Mouse (Mus musculus) stomach, embryonic 15.5 days (tissue): Measurements from ENCODE around the gene Tpm4. TPM values are rescaled to one million over a fixed set of nuclear protein-coding genes. Genes with fewer than 3 reads are reported as not detected.

ENCODE experiments used
- ATAC-seq: fragments of 200-750 bp; cut with Nextera tagmentation; 2 replicates; pipeline ENCODE4 v1.8.0; 2017; ENCODE audit warnings: low read depth, moderate number of reproducible peaks, moderate TSS enrichment; ENCODE audit not compliant: insufficient read depth, low FRiP score
- H3K27ac ChIP-seq: fragments of 300-500 bp; sonication (generic); 2 replicates; pipeline ENCODE4 v1.5.1; 2015; ENCODE audit warnings: mild to moderate bottlenecking, inconsistent platforms
- H3K27me3 ChIP-seq: fragments of 300-500 bp; sonication (generic); replicated peaks from 2 replicates; pipeline ENCODE4 v1.6.1; 2015; ENCODE audit warnings: inconsistent platforms
- H3K36me3 ChIP-seq: fragments of 300-500 bp; sonication (generic); 2 replicates; pipeline ENCODE4 v1.6.1; 2015; ENCODE audit warnings: inconsistent platforms
- H3K4me1 ChIP-seq: fragments of 300-500 bp; sonication (generic); 2 replicates; pipeline ENCODE4 v1.6.1; 2015; ENCODE audit warnings: inconsistent platforms
- H3K4me2 ChIP-seq: fragments of 300-500 bp; sonication (generic); 2 replicates; pipeline ENCODE4 v1.6.1; 2015; ENCODE audit warnings: mild to moderate bottlenecking, inconsistent platforms
- H3K4me3 ChIP-seq: fragments of 300-500 bp; sonication (generic); replicated peaks from 2 replicates; pipeline ENCODE4 v1.5.1; 2015; ENCODE audit warnings: inconsistent platforms
- H3K9ac ChIP-seq: fragments of 300-500 bp; sonication (generic); 2 replicates; pipeline ENCODE4 v1.6.1; 2015; ENCODE audit warnings: inconsistent platforms
- H3K9me3 ChIP-seq: fragments of 300-500 bp; sonication (generic); 2 replicates; pipeline ENCODE4 v1.6.1; 2016; ENCODE audit warnings: inconsistent platforms
- WGBS: fragments of 180-500 bp; shearing (Covaris S2); methylation state at CpG from one replicate; pipeline ENCODE4 v1.1.7; 2015; 5-methylcytosine and 5-hydroxymethylcytosine counted together
- polyA plus RNA-seq: library from polyadenylated mRNA; unstranded; fragments of >200 nt; fragmentation: Nextera tagmentation; extraction: Ambion mirVana; gene quantifications from 2 replicates; pipeline ENCODE4 v1.2.1, GENCODE M21; 2015

Gene Tpm4
- polyA plus RNA-seq, 1 experiment from 2014 or later = 591 TPM

DNA sequence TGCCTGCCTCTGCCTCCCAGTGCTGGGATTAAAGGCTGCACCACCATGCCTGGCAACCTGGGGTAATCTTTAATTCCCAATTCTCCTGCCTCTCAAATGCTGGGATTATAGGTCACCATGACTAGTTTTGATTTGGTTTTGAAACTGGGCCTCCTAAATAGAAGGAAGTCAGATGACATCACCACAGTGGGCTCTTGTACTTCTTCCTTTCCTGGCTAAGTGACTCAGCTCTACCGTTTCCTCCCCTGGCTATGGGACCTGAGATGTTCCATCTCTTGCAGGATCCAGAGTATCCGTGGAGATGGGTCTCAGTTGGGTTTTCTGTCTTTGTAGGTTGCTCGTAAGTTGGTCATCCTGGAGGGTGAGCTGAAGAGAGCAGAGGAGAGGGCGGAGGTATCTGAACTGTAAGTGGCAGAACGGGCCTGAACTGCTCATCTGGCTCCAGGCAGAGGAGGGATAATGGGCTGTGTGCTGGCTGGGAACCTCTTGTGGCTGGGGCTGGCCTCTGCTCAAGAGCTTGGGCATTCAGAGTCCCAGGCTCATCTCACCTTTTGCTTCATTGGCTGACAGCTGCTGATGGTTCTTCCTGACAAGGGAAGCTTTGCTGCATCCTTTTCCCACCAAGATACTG, 9.7 kb downstream of the Tpm4 start:
- H3K27me3 ChIP-seq = no peaks in the 10 kb centered on the region
- H3K9me3 ChIP-seq = no peaks in the 10 kb centered on the region
- H3K36me3 ChIP-seq = peaks cover 75% of the 10 kb centered on the region
- H3K4me2 ChIP-seq = no peak overlapping the region
- 88% methylated on average over 5 of the region's 5 CpGs for WGBS
- no peak for ATAC-seq
- peaks cover 11% of the 10 kb centered on the region; the same call in 1 of the 2 replicates for H3K4me1 ChIP-seq
- no peak overlapping the region for H3K9ac ChIP-seq
- no peak overlapping the region for H3K27ac ChIP-seq
- no peak overlapping the region for H3K4me3 ChIP-seq

- no peak overlapping the region for H3K9ac ChIP-seq
- peaks cover 74% of the 10 kb centered on the region for H3K36me3 ChIP-seq
- H3K4me2 ChIP-seq = no peak overlapping the region
- 87% methylated on average over 3 of the region's 3 CpGs for WGBS
- no peak overlapping the region for H3K27ac ChIP-seq
- no peaks in the 10 kb centered on the region for H3K27me3 ChIP-seq
- no peak overlapping the region for H3K4me3 ChIP-seq
- ATAC-seq = no peak
- H3K4me1 ChIP-seq = peaks cover 11% of the 10 kb centered on the region; the same call in 1 of the 2 replicates
- no peaks in the 10 kb centered on the region for H3K9me3 ChIP-seq
These were observed 10.7 kb downstream of the Tpm4 start for GRCm38 (mm10) chr8:72145511-72145910.

GRCm38 (mm10) chr8:72146056-72146455, 11.3 kb downstream of the Tpm4 start:
- Histone ChIP-seq H3K9ac (no peak overlapping the region), H3K27me3 (no peaks in the 10 kb centered on the region), H3K9me3 (no peaks in the 10 kb centered on the region), H3K27ac (no peak overlapping the region), H3K4me2 (no peak overlapping the region), H3K4me1 (peaks cover 11% of the 10 kb centered on the region; the same call in 1 of the 2 replicates), H3K4me3 (no peak overlapping the region), H3K36me3 (peaks cover 72% of the 10 kb centered on the region)
- 76% methylated on average over 1 of the region's 1 CpGs for WGBS
- ATAC-seq = no peak

- Histone ChIP-seq H3K9me3 (no peaks in the 10 kb centered on the region), H3K4me1 (peaks cover 11% of the 10 kb centered on the region; the same call in 1 of the 2 replicates), H3K36me3 (peaks cover 71% of the 10 kb centered on the region), H3K4me2 (no peak overlapping the region), H3K27ac (no peak overlapping the region), H3K9ac (no peak overlapping the region), H3K27me3 (no peaks in the 10 kb centered on the region), H3K4me3 (no peak overlapping the region)
- ATAC-seq = no peak
- 83% methylated on average over 3 of the region's 3 CpGs for WGBS
These were observed 11.8 kb downstream of the Tpm4 start for GRCm38 (mm10) chr8:72146556-72146955.

DNA sequence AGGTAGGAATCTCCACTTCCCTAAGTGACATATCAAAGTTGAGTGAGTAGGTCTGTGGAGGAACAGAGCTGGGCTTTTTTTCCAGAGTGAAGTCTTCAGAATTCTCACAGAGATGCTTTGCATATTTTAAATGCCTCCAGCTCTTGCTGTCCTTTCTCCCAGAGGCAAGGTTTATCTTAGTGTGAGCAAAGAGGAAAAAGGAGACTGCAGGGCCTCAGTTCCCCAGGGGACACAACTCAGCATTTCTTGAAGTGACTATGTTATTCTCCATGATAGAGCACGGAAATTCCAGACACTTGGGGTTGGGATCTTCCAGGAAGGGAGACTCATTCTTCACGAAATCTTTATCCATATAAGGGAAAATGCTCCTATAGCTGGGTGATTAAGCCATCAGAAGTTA, 12.5 kb downstream of the Tpm4 start:
- H3K27ac ChIP-seq = no peak overlapping the region
- no peak overlapping the region for H3K9ac ChIP-seq
- no peak for ATAC-seq
- no peak overlapping the region for H3K4me3 ChIP-seq
- H3K4me2 ChIP-seq = no peak overlapping the region
- H3K27me3 ChIP-seq = no peaks in the 10 kb centered on the region
- H3K36me3 ChIP-seq = peaks cover 74% of the 10 kb centered on the region
- H3K4me1 ChIP-seq = peaks cover 11% of the 10 kb centered on the region; the same call in 1 of the 2 replicates
- 60% methylated on average over 2 of the region's 2 CpGs for WGBS
- no peaks in the 10 kb centered on the region for H3K9me3 ChIP-seq

GRCm38 (mm10) chr8:72149056-72149455, 14.3 kb downstream of the Tpm4 start:
- no peaks in the 10 kb centered on the region for H3K27me3 ChIP-seq
- 93% methylated on average over 1 of the region's 1 CpGs for WGBS
- H3K4me2 ChIP-seq = no peak overlapping the region
- H3K9ac ChIP-seq = no peak overlapping the region
- H3K36me3 ChIP-seq = peaks cover 66% of the 10 kb centered on the region
- H3K4me1 ChIP-seq = peaks cover 11% of the 10 kb centered on the region; the same call in 1 of the 2 replicates
- H3K27ac ChIP-seq = no peak overlapping the region
- ATAC-seq = no peak
- H3K9me3 ChIP-seq = no peaks in the 10 kb centered on the region
- H3K4me3 ChIP-seq = no peak overlapping the region

GRCm38 (mm10) chr8:72151418-72152078, 16.8 kb downstream of the Tpm4 start:
- no peak overlapping the region for H3K9ac ChIP-seq
- H3K27ac ChIP-seq = no peak overlapping the region
- ATAC-seq = no peak
- peaks cover 53% of the 10 kb centered on the region for H3K36me3 ChIP-seq
- H3K9me3 ChIP-seq = no peaks in the 10 kb centered on the region
- H3K27me3 ChIP-seq = no peaks in the 10 kb centered on the region
- H3K4me2 ChIP-seq = no peak overlapping the region
- H3K4me1 ChIP-seq = peaks cover under 1% of the 10 kb centered on the region; the same call in 1 of the 2 replicates
- 77% methylated on average over 3 of the region's 3 CpGs for WGBS
- no peak overlapping the region for H3K4me3 ChIP-seq

- no peaks in the 10 kb centered on the region for H3K4me1 ChIP-seq
- H3K4me2 ChIP-seq = no peak overlapping the region
- H3K9me3 ChIP-seq = no peaks in the 10 kb centered on the region
- no peak overlapping the region for H3K4me3 ChIP-seq
- no peak for ATAC-seq
- no peaks in the 10 kb centered on the region for H3K27me3 ChIP-seq
- H3K9ac ChIP-seq = no peak overlapping the region
- no peak overlapping the region for H3K27ac ChIP-seq
- peaks cover 36% of the 10 kb centered on the region for H3K36me3 ChIP-seq
These were observed 18.6 kb downstream of the Tpm4 start for GRCm38 (mm10) chr8:72153382-72153781.

DNA sequence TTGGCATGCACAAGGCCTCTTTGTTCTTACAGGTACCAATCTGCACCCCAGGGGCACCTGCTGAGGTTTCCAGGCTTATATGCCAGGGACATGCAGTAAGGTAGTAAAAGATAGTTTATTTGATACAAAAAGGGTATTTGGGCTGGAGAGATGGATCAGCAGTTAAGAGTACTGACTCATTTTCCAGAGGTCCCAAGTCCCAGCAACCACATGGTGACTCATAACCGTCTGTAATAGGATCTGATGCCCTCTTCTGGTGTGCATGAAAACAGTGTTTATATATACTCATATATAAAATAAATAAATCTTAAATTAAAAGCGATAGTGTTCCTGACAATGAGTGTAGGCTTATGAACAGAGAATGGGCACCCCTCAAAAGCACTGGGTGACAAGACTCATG, 23.3 kb downstream of the Tpm4 start:
- Histone ChIP-seq H3K9ac (no peak overlapping the region), H3K9me3 (no peaks in the 10 kb centered on the region), H3K4me2 (no peak overlapping the region), H3K4me3 (no peak overlapping the region), H3K27me3 (no peaks in the 10 kb centered on the region), H3K27ac (no peak overlapping the region), H3K36me3 (peaks cover 3% of the 10 kb centered on the region), H3K4me1 (peaks cover 17% of the 10 kb centered on the region)
- 66% methylated on average over 2 of the region's 2 CpGs for WGBS
- no peak for ATAC-seq

DNA sequence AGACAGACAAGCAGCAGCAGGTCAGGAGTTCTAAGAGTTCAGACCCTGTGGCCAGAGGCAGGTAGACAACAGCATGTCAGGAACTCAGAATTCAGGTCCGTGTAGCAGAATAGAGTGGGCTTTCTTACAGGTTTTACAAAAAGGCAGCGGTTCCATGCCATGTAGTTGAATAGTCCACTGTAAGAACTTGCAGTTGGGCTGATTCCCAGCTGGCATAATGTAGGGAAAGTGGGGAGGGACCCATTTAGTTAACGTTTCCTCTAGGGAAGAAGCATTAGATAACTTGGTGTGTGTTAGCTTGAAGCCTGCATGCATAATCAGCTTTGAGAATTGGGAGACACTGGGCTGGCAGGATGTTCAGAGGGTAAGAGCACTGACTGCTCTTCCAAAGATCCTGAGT, 24.0 kb downstream of the Tpm4 start:
- 76% methylated on average over 3 of the region's 3 CpGs for whole genome bisulfite sequencing
- no peak for ATAC-seq
- H3K4me2 ChIP-seq = no peak overlapping the region
- H3K9ac ChIP-seq = no peak overlapping the region
- H3K4me3 ChIP-seq = no peak overlapping the region
- H3K4me1 ChIP-seq = peaks cover 17% of the 10 kb centered on the region
- H3K27me3 ChIP-seq = no peaks in the 10 kb centered on the region
- no peak overlapping the region for H3K27ac ChIP-seq
- no peaks in the 10 kb centered on the region for H3K9me3 ChIP-seq
- no peaks in the 10 kb centered on the region; the same call in 1 of the 2 replicates for H3K36me3 ChIP-seq

DNA sequence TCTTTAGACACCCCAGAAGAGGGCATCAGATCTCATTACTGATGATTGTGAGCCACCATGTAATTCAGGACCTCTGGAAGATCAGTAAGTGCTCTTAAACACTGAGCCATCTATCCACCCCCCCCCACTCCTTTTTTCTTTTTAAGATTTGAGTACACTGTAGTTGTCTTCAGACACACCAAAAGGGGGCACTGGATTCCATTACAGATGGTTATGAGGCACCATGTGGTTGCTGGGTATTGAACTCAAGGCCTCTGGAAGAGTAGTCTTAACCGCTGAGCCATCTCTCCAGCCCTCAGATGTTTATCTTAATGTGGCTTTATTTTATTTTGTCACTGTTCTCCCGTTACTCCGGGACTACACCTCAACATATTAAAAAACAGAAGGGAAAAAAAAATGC, 25.2 kb downstream of the Tpm4 start:
- H3K4me1 ChIP-seq = peaks cover 17% of the 10 kb centered on the region
- H3K36me3 ChIP-seq = no peaks in the 10 kb centered on the region
- H3K9me3 ChIP-seq = no peaks in the 10 kb centered on the region
- no peak for ATAC-seq
- 63% methylated on average over 3 of the region's 3 CpGs for WGBS
- H3K9ac ChIP-seq = no peak overlapping the region
- H3K4me3 ChIP-seq = peak overlapping the region; percentile 42
- no peak overlapping the region for H3K27ac ChIP-seq
- no peaks in the 10 kb centered on the region for H3K27me3 ChIP-seq
- peak overlapping the region; percentile 78 for H3K4me2 ChIP-seq
